Mouse (Mus musculus) E14TG2a.4 (cell line): ENCODE data around the gene Zbtb3.

Experiments
- CTCF ChIP-seq: conservative IDR thresholded peaks from 2 replicates; pipeline ENCODE4 v1.5.1; 2014; ENCODE audit warnings: low read length
- NANOG ChIP-seq: IDR thresholded peaks from 2 replicates; pipeline ENCODE4 v1.6.1; 2014; ENCODE audit warnings: borderline replicate concordance, low read length, mixed read lengths
- POU5F1 ChIP-seq: IDR thresholded peaks from 2 replicates; pipeline ENCODE4 v1.6.1; 2014; ENCODE audit warnings: low read length, borderline replicate concordance

GRCm38 (mm10) chr19:8850402-8850901 lies 48.1 kb downstream of the Zbtb3 start, which contains the start of gene Lrrn4cl:
- TF ChIP-seq CTCF (no peak), POU5F1 (no peak), NANOG (no peak)
